In genomic region chr1:127775206-127775720, GRCm38 (mm10) we compare ENCODE assay signal across 10 mouse cellular contexts. TPM values are rescaled to one million over a fixed set of nuclear protein-coding genes. Genes with fewer than 3 reads are reported as not detected.
DNase-seq lines count a peak whose midpoint lies in the region; ATAC-seq and TF ChIP-seq lines count a peak whose summit lies in the region.
"Had no signal": no experiment of that assay in that cellular context is flagged by ENCODE, and none has a peak within 500 bp of the region (broad histone marks: within the 10 kb centered on the region; RNA-seq: fewer than 3 reads in every experiment).

No protein-coding gene starts in this region.

- DNase-seq in left cerebral cortex, adult 2 months (ENCODE audit: extremely low spot score in 1 of 2, low spot score in 2 of 2) = no peak
- DNase-seq in left cerebral cortex, adult 18-20 months (ENCODE audit: low spot score in 2 of 2) = no peak
- DNase-seq in intestine, embryonic 14.5 days (ENCODE audit: low spot score) = no peak
- DNase-seq in midbrain, postnatal 0 days (ENCODE audit: low spot score) = no peak
- DNase-seq in thymus, postnatal 4 days = no peak
- DNase-seq in spleen, postnatal 36 days (ENCODE audit: low spot score in 2 of 2) = no peak

- peak overlapping the region; percentile 99; the same call in 1 of the 2 replicates for H3K27ac ChIP-seq in left cerebral cortex, adult 2 months
- H3K27ac ChIP-seq in embryonic facial prominence, embryonic 12.5 days = no peak overlapping the region
- H3K27ac ChIP-seq in intestine, embryonic 14.5 days (ENCODE audit: low read depth) = no peak overlapping the region
- H3K27ac ChIP-seq in midbrain, postnatal 0 days (ENCODE audit: low read depth, low read length) = no peak overlapping the region

- ATAC-seq in embryonic facial prominence, embryonic 12.5 days (ENCODE audit: insufficient number of reproducible peaks, insufficient read depth, low FRiP score, low TSS enrichment) = no peak
- ATAC-seq in intestine, embryonic 14.5 days (replicated peaks; ENCODE audit: low FRiP score, low TSS enrichment, low read depth) = no peak
- no peak for ATAC-seq in midbrain, postnatal 0 days (ENCODE audit: low FRiP score)
- ATAC-seq in activated CD4-positive, CD25-positive, alpha-beta regulatory T cell, adult 4 months = no peak

- peak overlapping the region; percentile 87 for H3K4me2 ChIP-seq in embryonic facial prominence, embryonic 12.5 days (replicated peaks)
- H3K4me2 ChIP-seq in intestine, embryonic 14.5 days (ENCODE audit: low read length) = peak overlapping the region; percentile 92
- H3K4me2 ChIP-seq in midbrain, postnatal 0 days (ENCODE audit: low read depth, low read length, poor library complexity, severe bottlenecking) = peak overlapping the region; percentile 73

- H3K36me3 ChIP-seq in embryonic facial prominence, embryonic 12.5 days = peaks cover 3% of the 10 kb centered on the region; the same call in 1 of the 2 replicates
- H3K36me3 ChIP-seq in intestine, embryonic 14.5 days (ENCODE audit: control insufficient read depth, insufficient read depth, low read length) = 0 out of 2 replicates have a peak, but pooled peaks cover 8% of the 10 kb centered on the region
- H3K36me3 ChIP-seq in midbrain, postnatal 0 days (ENCODE audit: insufficient read depth, low read length) = no peaks in the 10 kb centered on the region

- peak overlapping the region; percentile 100 for H3K4me3 ChIP-seq in left cerebral cortex, adult 2 months
- peak overlapping the region; percentile 84 for H3K4me3 ChIP-seq in embryonic facial prominence, embryonic 12.5 days
- H3K4me3 ChIP-seq in intestine, embryonic 14.5 days (ENCODE audit: low read depth, low read length) = peak overlapping the region; percentile 96
- peak overlapping the region; percentile 89 for H3K4me3 ChIP-seq in midbrain, postnatal 0 days (ENCODE audit: low read depth, low read length)

- H3K4me1 ChIP-seq in embryonic facial prominence, embryonic 12.5 days = peaks cover 19% of the 10 kb centered on the region; the same call in 1 of the 2 replicates
- H3K4me1 ChIP-seq in intestine, embryonic 14.5 days (replicated peaks; ENCODE audit: control insufficient read depth, insufficient read depth, low read length) = peaks cover 19% of the 10 kb centered on the region; the same call in 1 of the 2 replicates
- H3K4me1 ChIP-seq in midbrain, postnatal 0 days (ENCODE audit: insufficient read depth, low read length) = no peaks in the 10 kb centered on the region; the same call in 1 of the 2 replicates

- intact Hi-C loops in left cerebral cortex, adult 2 months (cut with DNase I) = no loop called here

- no peaks in the 10 kb centered on the region for H3K9me3 ChIP-seq in embryonic facial prominence, embryonic 12.5 days
- H3K9me3 ChIP-seq in intestine, embryonic 14.5 days (ENCODE audit: control insufficient read depth, low read length) = no peaks in the 10 kb centered on the region
- H3K9me3 ChIP-seq in midbrain, postnatal 0 days (ENCODE audit: low read length) = no peaks in the 10 kb centered on the region

- peak overlapping the region; percentile 94 for H3K9ac ChIP-seq in embryonic facial prominence, embryonic 12.5 days
- H3K9ac ChIP-seq in intestine, embryonic 14.5 days (ENCODE audit: low read length) = peak overlapping the region; percentile 95
- H3K9ac ChIP-seq in midbrain, postnatal 0 days (replicated peaks; ENCODE audit: low read length, poor library complexity, severe bottlenecking) = peak overlapping the region; percentile 84

- WGBS in embryonic facial prominence, embryonic 12.5 days = 13% methylated on average over 10 of the region's 10 CpGs
- 10% methylated on average over 10 of the region's 10 CpGs for WGBS in intestine, embryonic 14.5 days
- WGBS in midbrain, postnatal 0 days = 8% methylated on average over 10 of the region's 10 CpGs

- TF ChIP-seq CTCF in left cerebral cortex, adult 2 months (IDR thresholded peaks at IDR 0.05) = no peak
- no peak for TF ChIP-seq CTCF in midbrain, postnatal 0 days (IDR thresholded peaks at IDR 0.05)

- H3K27me3 ChIP-seq in embryonic facial prominence, embryonic 12.5 days = no peaks in the 10 kb centered on the region
- H3K27me3 ChIP-seq in intestine, embryonic 14.5 days (replicated peaks; ENCODE audit: control insufficient read depth, insufficient read depth, low read length) = no peaks in the 10 kb centered on the region
- H3K27me3 ChIP-seq in midbrain, postnatal 0 days (ENCODE audit: insufficient read depth, low read length) = no peaks in the 10 kb centered on the region

RNA-seq across cellular contexts. Expression of gene Ccnt2, which starts 1.3 kb away (rescaled TPM):
- 10 to 100 TPM; 69.9 to 70.1 TPM for total RNA-seq in left cerebral cortex, adult 2 months (2021)
- total RNA-seq in left cerebral cortex, adult 18-20 months (2021) = 10 to 100 TPM; 59.3 to 61.0 TPM
- 108 and 109 TPM in 2 replicates for polyA plus RNA-seq in embryonic facial prominence, embryonic 12.5 days (2016; fragmentation: Nextera tagmentation; extraction: Ambion mirVana)
- polyA plus RNA-seq in intestine, embryonic 14.5 days (2014; fragmentation: Nextera tagmentation; extraction: Ambion mirVana) = 73.1 and 74.0 TPM in 2 replicates
- total RNA-seq in midbrain, postnatal 0 days (2014; rRNA removed) = 30.3 and 45.9 TPM in 2 replicates
- 26.2 and 31.0 TPM in 2 replicates for polyA plus RNA-seq in midbrain, postnatal 0 days (2015; fragmentation: Nextera tagmentation; extraction: Ambion mirVana)
- 10 to 100 TPM; 84.2 to 85.8 TPM for polyA plus RNA-seq in activated CD4-positive, CD25-positive, alpha-beta regulatory T cell, adult 4 months (2017; shearing (Covaris generic))

RNA-seq across cellular contexts. Expression of gene Acmsd, which starts 46.0 kb away (rescaled TPM):
- total RNA-seq in left cerebral cortex, adult 2 months (2021) = not detected
- not detected for total RNA-seq in left cerebral cortex, adult 18-20 months (2021)
- polyA plus RNA-seq in embryonic facial prominence, embryonic 12.5 days (2016; fragmentation: Nextera tagmentation; extraction: Ambion mirVana) = 0.13 and 0.14 TPM in 2 replicates
- 0.16 TPM in 1 of 2 replicates, not detected in the other for polyA plus RNA-seq in intestine, embryonic 14.5 days (2014; fragmentation: Nextera tagmentation; extraction: Ambion mirVana)
- total RNA-seq in midbrain, postnatal 0 days (2014; rRNA removed) = not detected in 2 replicates
- polyA plus RNA-seq in midbrain, postnatal 0 days (2015; fragmentation: Nextera tagmentation; extraction: Ambion mirVana) = 0.16 TPM in 1 of 2 replicates, not detected in the other
- under 1 TPM in 1 of 2 experiments, not detected in 1; 0.12 TPM for polyA plus RNA-seq in activated CD4-positive, CD25-positive, alpha-beta regulatory T cell, adult 4 months (2017; shearing (Covaris generic))
- total RNA-seq: left cerebral cortex, adult 8-10 months had no signal
- polyA plus RNA-seq: brain, embryonic 14.5 days had no signal
